Mouse (Mus musculus) adrenal gland, postnatal 36 days (tissue): ENCODE data around the gene Olfr661. TPM values are rescaled to one million over a fixed set of nuclear protein-coding genes. Genes with fewer than 3 reads are reported as not detected.

Experiments used
- DNase-seq, 2 experiments: peaks; one replicate each; pipeline ENCODE4 v3.0.0; 2021; ENCODE audit warnings: mixed read lengths in 1 of 2
- long read RNA-seq, 2 experiments: library from polyadenylated mRNA; stranded (forward); transcript quantifications; one replicate each; pipeline ENCODE4 v2.0.0; 2021; ENCODE audit warnings: borderline sequencing depth in 2 of 2
- total RNA-seq, 2 experiments: library from RNA; stranded (reverse); gene quantifications; 2 replicates each; pipeline ENCODE4 v1.2.3; 2021

The Olfr661 gene
- not detected for total RNA-seq
- long read RNA-seq, experiment 1 = 0 reads
- long read RNA-seq, experiment 2 = 0 reads

DNA sequence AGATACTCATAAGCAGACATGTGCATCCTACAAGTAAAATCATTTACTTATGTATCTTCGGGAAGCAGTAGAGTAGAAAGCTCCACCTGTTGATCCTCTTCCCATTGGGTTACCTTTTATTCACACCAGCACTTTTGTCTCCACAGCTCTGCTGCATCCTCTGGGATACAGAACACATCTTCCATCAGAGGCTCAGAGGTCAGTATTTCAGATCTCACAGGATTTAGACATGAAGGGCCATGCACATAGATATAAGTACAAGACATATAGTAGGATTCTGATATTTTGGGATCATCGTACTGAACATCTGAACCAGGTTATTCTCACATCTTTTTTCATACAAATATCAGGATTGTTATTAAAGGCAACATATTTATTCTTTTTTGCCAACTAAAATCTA, at the start of gene Olfr661:
TSS of gene Olfr661 (plus strand) at position 301 of the 400 bp plus-strand sequence.
- DNase-seq = no peak

DNA sequence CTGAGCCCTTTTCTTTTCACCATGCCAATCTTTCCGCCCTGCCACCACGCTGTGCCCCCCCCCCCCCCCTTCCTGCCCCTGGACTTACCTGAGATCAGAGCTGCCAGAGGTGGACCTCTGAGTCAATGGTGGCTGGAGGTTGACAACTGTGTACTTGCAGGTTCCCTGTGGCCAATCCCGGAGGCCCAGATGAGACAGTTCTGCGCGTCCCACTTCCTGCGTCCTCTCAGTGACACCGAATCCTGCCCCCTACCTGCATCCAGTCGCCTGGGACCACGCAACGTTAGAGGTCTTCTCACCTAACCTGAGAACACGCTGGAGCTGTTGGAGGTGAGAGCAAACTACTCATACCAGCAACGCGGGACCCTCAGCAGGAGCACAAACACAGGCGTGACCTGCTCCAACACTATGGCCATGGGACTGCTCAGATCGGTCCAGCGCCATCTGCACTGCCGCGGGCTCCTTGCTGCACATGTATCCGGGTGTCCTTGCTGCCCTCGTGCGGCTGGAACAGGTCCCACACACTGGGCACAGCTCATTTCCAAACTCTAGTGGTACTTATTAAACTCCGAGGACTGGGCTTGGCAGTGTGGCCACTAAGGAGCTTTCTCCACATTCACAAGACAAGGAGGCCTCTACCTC, 39.3 kb upstream of the Olfr661 start, which contains the start of gene Olfr658:
TSS of gene Olfr658 (minus strand) at position 465 of the 642 bp plus-strand sequence.
- DNase-seq = peak; percentile 52 to 56

DNA sequence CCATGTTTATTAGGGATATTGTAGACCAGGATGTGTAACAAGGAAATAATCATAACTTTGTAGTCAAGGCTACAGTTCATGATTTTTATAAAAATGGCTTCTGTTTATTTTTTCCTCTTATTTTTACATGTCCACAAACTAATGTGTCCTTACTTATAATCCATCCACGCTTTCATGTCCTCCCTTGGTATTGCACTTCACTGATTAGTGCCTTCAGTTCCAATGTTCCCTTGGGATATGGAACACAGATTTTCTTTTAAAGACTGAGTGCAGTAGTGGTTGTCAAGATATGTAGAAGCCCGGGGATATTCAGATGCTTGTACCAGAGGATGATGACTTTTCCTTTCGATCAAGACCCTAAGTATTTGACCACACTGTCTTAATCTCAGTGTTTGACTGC, 19.8 kb upstream of the Olfr661 start, which contains the start of gene Olfr659:
TSS of gene Olfr659 (plus strand) at position 301 of the 400 bp plus-strand sequence.
- DNase-seq = no peak

Other genes with a start within 250 kb of the Olfr661 start
- 10 to 100 TPM in 1 of 2 experiments, 1 to 10 TPM in 1; 8.0 to 10.0 TPM for gene Trim30a, start 221.3 kb upstream of the Olfr661 start, total RNA-seq
- 10 to 100 TPM in 1 of 2 experiments, 1 to 10 TPM in 1; 6.2 to 13.0 TPM for gene Trim30d, start 178.7 kb upstream of the Olfr661 start, total RNA-seq
- gene Olfr651, start 136.4 kb upstream of the Olfr661 start, total RNA-seq = not detected
- not detected for gene Olfr652, start 125.6 kb upstream of the Olfr661 start, total RNA-seq
- gene Olfr653, start 109.2 kb upstream of the Olfr661 start, total RNA-seq = not detected
- gene Olfr654, start 99.5 kb upstream of the Olfr661 start, total RNA-seq = not detected
- not detected for gene Olfr655, start 84.7 kb upstream of the Olfr661 start, total RNA-seq
- gene Olfr656, start 72.5 kb upstream of the Olfr661 start, total RNA-seq = not detected
- not detected for gene Olfr657, start 61.7 kb upstream of the Olfr661 start, total RNA-seq
- gene Olfr658, start 39.2 kb upstream of the Olfr661 start, total RNA-seq = not detected
- gene Olfr659, start 19.7 kb upstream of the Olfr661 start, total RNA-seq = not detected
- not detected for gene Usp17le, start 91.0 kb downstream of the Olfr661 start, total RNA-seq
- gene Usp17lb, start 156.1 kb downstream of the Olfr661 start, total RNA-seq = under 1 TPM in 1 of 2 experiments, not detected in 1; 0.20 TPM
- gene Usp17la, start 170.5 kb downstream of the Olfr661 start, total RNA-seq = not detected
- not detected for gene Olfr665, start 191.5 kb downstream of the Olfr661 start, total RNA-seq
- gene Olfr666, start 209.5 kb downstream of the Olfr661 start, total RNA-seq = not detected
- gene Olfr667, start 235.0 kb downstream of the Olfr661 start, total RNA-seq = not detected
- not detected for gene Olfr668, start 241.6 kb downstream of the Olfr661 start, total RNA-seq
- not detected for gene Olfr669, start 247.7 kb downstream of the Olfr661 start, total RNA-seq